Mouse (Mus musculus) lung, embryonic 16.5 days (tissue): Measurements from ENCODE around the gene Rsph6a. TPM values are rescaled to one million over a fixed set of nuclear protein-coding genes. Genes with fewer than 3 reads are reported as not detected.

Experiments used
- ATAC-seq: fragments of 200-750 bp; cut with Nextera tagmentation; 2 replicates; pipeline ENCODE4 v1.8.0; 2017; ENCODE audit warnings: low read depth, mild to moderate bottlenecking, moderate library complexity
- H3K27ac ChIP-seq: fragments of 300-500 bp; sonication (generic); 2 replicates; pipeline ENCODE4 v1.5.1; 2014; ENCODE audit warnings: mild to moderate bottlenecking, control low read depth, low read length
- H3K27me3 ChIP-seq: fragments of 300-500 bp; sonication (generic); 2 replicates; pipeline ENCODE4 v1.6.1; 2014; ENCODE audit warnings: low read depth, low read length, mixed read lengths; ENCODE audit not compliant: control insufficient read depth, insufficient read depth
- H3K36me3 ChIP-seq: fragments of 300-500 bp; sonication (generic); 2 replicates; pipeline ENCODE4 v1.6.1; 2014; ENCODE audit warnings: low read length; ENCODE audit not compliant: control insufficient read depth, insufficient read depth
- H3K4me1 ChIP-seq: fragments of 300-500 bp; sonication (generic); replicated peaks from 2 replicates; pipeline ENCODE4 v1.6.1; 2014; ENCODE audit warnings: low read length, mixed read lengths; ENCODE audit not compliant: control insufficient read depth, insufficient read depth
- H3K4me2 ChIP-seq: fragments of 300-500 bp; sonication (generic); 2 replicates; pipeline ENCODE4 v1.6.1; 2014; ENCODE audit warnings: low read depth, low read length, control low read depth
- H3K4me3 ChIP-seq: fragments of 300-500 bp; sonication (generic); 2 replicates; pipeline ENCODE4 v1.5.1; 2014; ENCODE audit warnings: mild to moderate bottlenecking, low read length, control low read depth
- H3K9ac ChIP-seq: fragments of 300-500 bp; sonication (generic); 2 replicates; pipeline ENCODE4 v1.6.1; 2014; ENCODE audit warnings: low read length, control low read depth
- H3K9me3 ChIP-seq: fragments of 300-500 bp; sonication (generic); 2 replicates; pipeline ENCODE4 v1.6.1; 2016; ENCODE audit warnings: low read length; ENCODE audit not compliant: control insufficient read depth
- WGBS: fragments of 180-500 bp; shearing (Covaris S2); extraction: QIAGEN DNeasy Blood & Tissue Kit; methylation state at CpG from one replicate; pipeline ENCODE4 v1.1.7; 2014; 5-methylcytosine and 5-hydroxymethylcytosine counted together
- polyA plus RNA-seq: library from polyadenylated mRNA; unstranded; fragments of >200 nt; fragmentation: Nextera tagmentation; extraction: Ambion mirVana; gene quantifications from 2 replicates; pipeline ENCODE4 v1.2.1, GENCODE M21; 2015

Gene Rsph6a
- polyA plus RNA-seq: not detected in 2 replicates

- Histone ChIP-seq H3K27ac (no peak within 1 kb of the TSS), H3K27me3 (no peaks in the 10 kb centered on the region), H3K9ac (no peak within 1 kb of the TSS), H3K4me1 (no peaks in the 10 kb centered on the region), H3K36me3 (peaks cover 20% of the 10 kb centered on the region), H3K9me3 (no peaks in the 10 kb centered on the region), H3K4me3 (no peak within 1 kb of the TSS), H3K4me2 (no peak within 1 kb of the TSS)
- WGBS: 34% methylated on average over 33 of the region's 33 CpGs
- peak; percentile 40 for ATAC-seq
These were observed at the start of gene Rsph6a for GRCm38 (mm10) chr7:19054047-19054776. Gene Rsph6a (plus strand): TSS chr7:19054690.

GRCm38 (mm10) chr7:19005417-19006121 is 48.9 kb upstream of the Rsph6a start:
- WGBS: 63% methylated on average over 34 of the region's 34 CpGs
- peak overlapping the region; percentile 68 for H3K4me3 ChIP-seq
- H3K9me3 ChIP-seq: no peaks in the 10 kb centered on the region
- ATAC-seq: no peak
- peaks cover 42% of the 10 kb centered on the region for H3K4me1 ChIP-seq
- H3K4me2 ChIP-seq: peak overlapping the region; percentile 84
- H3K9ac ChIP-seq: peak overlapping the region; percentile 92
- no peaks in the 10 kb centered on the region for H3K27me3 ChIP-seq
- peaks cover 9% of the 10 kb centered on the region for H3K36me3 ChIP-seq
- no peak overlapping the region for H3K27ac ChIP-seq

GRCm38 (mm10) chr7:19006476-19006875 is 48.0 kb upstream of the Rsph6a start:
- H3K36me3 ChIP-seq: peaks cover 9% of the 10 kb centered on the region
- H3K9ac ChIP-seq: no peak overlapping the region; the same call in 1 of the 2 replicates
- H3K27me3 ChIP-seq: no peaks in the 10 kb centered on the region
- H3K4me3 ChIP-seq: peak overlapping the region; percentile 68
- H3K9me3 ChIP-seq: no peaks in the 10 kb centered on the region
- 4% methylated on average over 12 of the region's 12 CpGs for WGBS
- peak overlapping the region; percentile 84 for H3K4me2 ChIP-seq
- peaks cover 42% of the 10 kb centered on the region for H3K4me1 ChIP-seq
- peak; percentile 10; the same call in 1 of the 2 replicates for ATAC-seq
- peak overlapping the region; percentile 50 for H3K27ac ChIP-seq

- peak overlapping the region; percentile 50 for H3K9ac ChIP-seq
- ATAC-seq: no peak
- H3K27me3 ChIP-seq: no peaks in the 10 kb centered on the region
- H3K9me3 ChIP-seq: no peaks in the 10 kb centered on the region
- peak overlapping the region; percentile 50 for H3K27ac ChIP-seq
- peak overlapping the region; percentile 37 for H3K4me2 ChIP-seq
- H3K36me3 ChIP-seq: peaks cover 9% of the 10 kb centered on the region
- 47% methylated on average over 13 of the region's 13 CpGs for WGBS
- H3K4me1 ChIP-seq: peaks cover 41% of the 10 kb centered on the region
- H3K4me3 ChIP-seq: no peak overlapping the region
These were observed 47.2 kb upstream of the Rsph6a start for GRCm38 (mm10) chr7:19007026-19007977.

- peaks cover 6% of the 10 kb centered on the region for H3K36me3 ChIP-seq
- H3K4me1 ChIP-seq: peaks cover 35% of the 10 kb centered on the region
- no peaks in the 10 kb centered on the region for H3K27me3 ChIP-seq
- no peak overlapping the region for H3K9ac ChIP-seq
- no peak overlapping the region for H3K4me2 ChIP-seq
- no peaks in the 10 kb centered on the region for H3K9me3 ChIP-seq
- no peak overlapping the region for H3K4me3 ChIP-seq
- 73% methylated on average over 7 of the region's 7 CpGs for WGBS
- no peak overlapping the region for H3K27ac ChIP-seq
- ATAC-seq: no peak
These were observed 43.9 kb upstream of the Rsph6a start for GRCm38 (mm10) chr7:19010581-19010980.

GRCm38 (mm10) chr7:19012025-19012621 is 42.4 kb upstream of the Rsph6a start:
- no peaks in the 10 kb centered on the region for H3K36me3 ChIP-seq
- peak; percentile 74 for ATAC-seq
- H3K4me2 ChIP-seq: peak overlapping the region; percentile 84
- WGBS: under 1% methylated on average over 31 of the region's 31 CpGs
- H3K9me3 ChIP-seq: no peaks in the 10 kb centered on the region
- H3K27ac ChIP-seq: peak overlapping the region; percentile 89
- peaks cover 20% of the 10 kb centered on the region for H3K4me1 ChIP-seq
- peak overlapping the region; percentile 52 for H3K4me3 ChIP-seq
- H3K27me3 ChIP-seq: no peaks in the 10 kb centered on the region
- peak overlapping the region; percentile 88 for H3K9ac ChIP-seq

DNA sequence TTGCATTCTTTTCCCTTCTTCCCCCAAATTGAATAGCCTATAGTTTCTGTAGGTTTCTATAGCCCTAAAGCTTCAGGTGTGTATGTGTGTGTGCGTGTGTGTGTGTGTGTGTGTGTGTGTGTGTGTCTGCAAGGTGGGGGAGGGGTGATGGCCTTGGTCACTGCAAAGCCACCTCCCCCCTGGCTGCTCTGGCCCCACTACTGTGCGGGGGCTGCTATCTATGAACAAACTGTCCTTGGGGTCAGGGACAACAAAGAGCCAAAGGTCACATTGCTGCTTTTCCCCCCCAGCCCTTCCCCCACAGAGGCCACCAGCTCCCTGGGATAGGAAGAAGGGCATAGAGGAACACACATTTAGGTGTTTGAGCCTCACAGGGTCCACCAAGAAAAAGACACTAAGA is 41.6 kb upstream of the Rsph6a start:
- H3K36me3 ChIP-seq: no peaks in the 10 kb centered on the region
- H3K9me3 ChIP-seq: no peaks in the 10 kb centered on the region
- no peak overlapping the region; the same call in 1 of the 2 replicates for H3K4me2 ChIP-seq
- no peak overlapping the region for H3K9ac ChIP-seq
- no peak overlapping the region for H3K4me3 ChIP-seq
- WGBS: 32% methylated on average over 2 of the region's 2 CpGs
- no peaks in the 10 kb centered on the region for H3K27me3 ChIP-seq
- peaks cover 14% of the 10 kb centered on the region for H3K4me1 ChIP-seq
- no peak for ATAC-seq
- H3K27ac ChIP-seq: no peak overlapping the region

GRCm38 (mm10) chr7:19014452-19014851 is 40.0 kb upstream of the Rsph6a start:
- Histone ChIP-seq H3K27ac (no peak overlapping the region), H3K4me1 (peaks cover 14% of the 10 kb centered on the region), H3K36me3 (no peaks in the 10 kb centered on the region), H3K27me3 (no peaks in the 10 kb centered on the region), H3K9ac (no peak overlapping the region), H3K4me3 (no peak overlapping the region), H3K4me2 (no peak overlapping the region), H3K9me3 (no peaks in the 10 kb centered on the region)
- ATAC-seq: no peak
- WGBS: 68% methylated on average over 14 of the region's 15 CpGs
